Mouse (Mus musculus): ENCODE results near the gene Rtp2.
"Not testable (repeated sequence)": the region's sequence is repeated elsewhere in the genome, so short reads cannot be mapped to it uniquely, and the experiment has no call there.

The Rtp2 gene

GRCm38 (mm10) chr16:23947654-23948053 is 15.5 kb upstream of the Rtp2 start:
- DNase-seq, result peak; percentile 29 to 33

- no peak for DNase-seq
Measured at GRCm38 (mm10) chr16:23944801-23945200, 12.6 kb upstream of the Rtp2 start.

GRCm38 (mm10) chr16:23934397-23934796 is 2.2 kb upstream of the Rtp2 start:
- DNase-seq, result no peak

GRCm38 (mm10) chr16:23931275-23931674 is 919 bp downstream of the Rtp2 start:
- no peak for DNase-seq

- DNase-seq, result no peak
Measured at GRCm38 (mm10) chr16:23930426-23931073, 1.6 kb downstream of the Rtp2 start.

- DNase-seq, result peak; percentile 20 to 27
Measured at GRCm38 (mm10) chr16:23927301-23928114, 4.7 kb downstream of the Rtp2 start.

GRCm38 (mm10) chr16:23922906-23923305 is 9.3 kb downstream of the Rtp2 start:
- DNase-seq, result no peak

- no peak for DNase-seq
Measured at GRCm38 (mm10) chr16:23921697-23922096, 10.5 kb downstream of the Rtp2 start.

- DNase-seq, result no peak
Measured at GRCm38 (mm10) chr16:23919418-23919817, 12.8 kb downstream of the Rtp2 start.

GRCm38 (mm10) chr16:23913401-23913800 is 18.8 kb downstream of the Rtp2 start:
- no peak for DNase-seq

- DNase-seq, result no peak
Measured at GRCm38 (mm10) chr16:23912741-23913140, 19.5 kb downstream of the Rtp2 start.

GRCm38 (mm10) chr16:23909015-23909354 is 23.2 kb downstream of the Rtp2 start:
- DNase-seq, result not testable (repeated sequence)

GRCm38 (mm10) chr16:23908076-23909014 is 23.8 kb downstream of the Rtp2 start:
- DNase-seq, result not testable (repeated sequence)

GRCm38 (mm10) chr16:23906586-23906985 is 25.6 kb downstream of the Rtp2 start:
- not testable (repeated sequence) for DNase-seq

GRCm38 (mm10) chr16:23901411-23901810 is 30.8 kb downstream of the Rtp2 start:
- no peak for DNase-seq

GRCm38 (mm10) chr16:23900061-23900460 is 32.1 kb downstream of the Rtp2 start:
- DNase-seq, result peak in 1 of 2 experiments; percentile 11

GRCm38 (mm10) chr16:23898840-23899239 is 33.4 kb downstream of the Rtp2 start:
- DNase-seq, result peak; percentile 93 to 96

- peak; percentile 87 for DNase-seq
Measured at GRCm38 (mm10) chr16:23897984-23898586, 34.1 kb downstream of the Rtp2 start.

GRCm38 (mm10) chr16:23897486-23897885 is 34.7 kb downstream of the Rtp2 start:
- DNase-seq, result peak; percentile 50 to 52

- no peak for DNase-seq
Measured at GRCm38 (mm10) chr16:23895135-23895534, 37.1 kb downstream of the Rtp2 start.

- DNase-seq, result peak; percentile 28 to 36
Measured at GRCm38 (mm10) chr16:23890636-23891035, 41.6 kb downstream of the Rtp2 start, which contains the start of gene Sst. TSS of gene Sst (minus strand) at chr16:23890958.

- DNase-seq, result no peak
Measured at GRCm38 (mm10) chr16:23890151-23890550, 42.0 kb downstream of the Rtp2 start.

Measured in cerebellum, postnatal 10 days (tissue).